In the genomic region with DNA sequence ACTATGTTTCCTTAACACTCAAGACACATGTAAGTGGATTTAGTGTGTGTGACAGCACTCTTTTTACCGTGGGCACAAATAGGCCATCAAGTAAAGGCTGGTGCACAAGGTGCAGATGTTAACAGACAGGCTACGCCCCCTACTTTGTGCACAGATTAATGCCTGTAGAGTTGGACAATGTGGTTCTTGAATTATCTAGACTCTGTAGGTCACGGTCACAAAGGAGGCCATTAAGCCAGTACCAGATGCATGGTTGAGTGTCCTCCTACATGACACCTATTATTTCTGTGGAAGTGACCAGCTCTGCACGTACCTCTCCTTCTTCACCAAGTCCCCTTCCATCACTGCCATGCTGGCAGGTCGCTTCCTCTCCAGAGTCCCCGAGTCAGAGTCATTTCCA, we compare ENCODE assay signal across 15 mouse cellular contexts.
"Had no signal": no experiment of that assay in that cellular context is flagged by ENCODE, and none has a peak within 500 bp of the region (broad histone marks: within the 10 kb centered on the region; RNA-seq: fewer than 3 reads in every experiment).

No protein-coding gene starts in this region.

- H3K27ac ChIP-seq: neural tube, embryonic 13.5 days; neural tube, embryonic 15.5 days; stomach, embryonic 15.5 days; stomach, postnatal 0 days had no signal

- DNase-seq: retina, postnatal 1 day; right cerebral cortex, adult 18-20 months; right cerebral cortex, postnatal 14 days; right cerebral cortex, postnatal 25 days; right cerebral cortex, postnatal 4 days; spleen, adult 18-20 months; thymus, adult 18-20 months; thymus, adult 2 months; thymus, postnatal 14 days; thymus, postnatal 25 days; thymus, postnatal 4 days had no signal

- H3K4me3 ChIP-seq: neural tube, embryonic 13.5 days; neural tube, embryonic 15.5 days; stomach, embryonic 15.5 days had no signal

- H3K9me3 ChIP-seq: neural tube, embryonic 13.5 days; neural tube, embryonic 15.5 days; stomach, embryonic 15.5 days had no signal

- H3K27me3 ChIP-seq: neural tube, embryonic 13.5 days; neural tube, embryonic 15.5 days; stomach, embryonic 15.5 days had no signal

- H3K4me2 ChIP-seq: neural tube, embryonic 13.5 days; neural tube, embryonic 15.5 days; stomach, embryonic 15.5 days had no signal

- H3K9ac ChIP-seq: neural tube, embryonic 13.5 days; neural tube, embryonic 15.5 days; stomach, embryonic 15.5 days had no signal

- H3K4me1 ChIP-seq: neural tube, embryonic 13.5 days; neural tube, embryonic 15.5 days; stomach, embryonic 15.5 days had no signal
